Mouse (Mus musculus) neural tube, embryonic 11.5 days (tissue): ENCODE measurements at regions not wholly inside any gene's neighbourhood (a gene's known extent, or its start where the extent isn't known, plus 50 kb on each side); places are given as distances from the start of the nearest gene placed in this dataset.

Source experiments
- ATAC-seq: fragments of 200-750 bp; cut with Nextera tagmentation; 2 replicates; pipeline ENCODE4 v1.8.0; 2017; ENCODE audit warnings: moderate number of reproducible peaks, mild to moderate bottlenecking, moderate TSS enrichment, moderate library complexity; ENCODE audit not compliant: insufficient read depth, low FRiP score, low TSS enrichment
- DNase-seq: peaks from one replicate; pipeline ENCODE4 v3.0.0-alpha.2; 2015; ENCODE audit warnings: low spot score
- H3K27ac ChIP-seq: fragments of 300-500 bp; sonication (generic); 2 replicates; pipeline ENCODE4 v1.5.1; 2014; ENCODE audit warnings: low read depth, mild to moderate bottlenecking, low read length
- H3K27me3 ChIP-seq: fragments of 300-500 bp; sonication (generic); 2 replicates; pipeline ENCODE4 v1.6.1; 2014; ENCODE audit warnings: mild to moderate bottlenecking, low read length, mixed read lengths; ENCODE audit not compliant: control insufficient read depth, insufficient read depth
- H3K36me3 ChIP-seq: fragments of 300-500 bp; sonication (generic); 2 replicates; pipeline ENCODE4 v1.6.1; 2014; ENCODE audit warnings: mild to moderate bottlenecking, low read length, moderate library complexity, mixed read lengths; ENCODE audit not compliant: control insufficient read depth, insufficient read depth
- H3K4me1 ChIP-seq: fragments of 300-500 bp; sonication (generic); 2 replicates; pipeline ENCODE4 v1.6.1; 2014; ENCODE audit warnings: low read length, mixed read lengths; ENCODE audit not compliant: control insufficient read depth, insufficient read depth
- H3K4me2 ChIP-seq: fragments of 300-500 bp; sonication (generic); 2 replicates; pipeline ENCODE4 v1.6.1; 2014; ENCODE audit warnings: low read depth, mild to moderate bottlenecking, moderate library complexity
- H3K4me3 ChIP-seq: fragments of 300-500 bp; sonication (generic); 2 replicates; pipeline ENCODE4 v1.5.1; 2014; ENCODE audit warnings: low read depth, low read length
- H3K9ac ChIP-seq: fragments of 300-500 bp; sonication (generic); 2 replicates; pipeline ENCODE4 v1.6.1; 2014; ENCODE audit warnings: mild to moderate bottlenecking, low read length
- H3K9me3 ChIP-seq: fragments of 300-500 bp; sonication (generic); 2 replicates; pipeline ENCODE4 v1.6.1; 2016; ENCODE audit warnings: low read length; ENCODE audit not compliant: control insufficient read depth
- WGBS: fragments of 180-500 bp; shearing (Covaris S2); extraction: QIAGEN DNeasy Blood & Tissue Kit; methylation state at CpG from one replicate; pipeline ENCODE4 v1.1.7; 2014; 5-methylcytosine and 5-hydroxymethylcytosine counted together

DNA sequence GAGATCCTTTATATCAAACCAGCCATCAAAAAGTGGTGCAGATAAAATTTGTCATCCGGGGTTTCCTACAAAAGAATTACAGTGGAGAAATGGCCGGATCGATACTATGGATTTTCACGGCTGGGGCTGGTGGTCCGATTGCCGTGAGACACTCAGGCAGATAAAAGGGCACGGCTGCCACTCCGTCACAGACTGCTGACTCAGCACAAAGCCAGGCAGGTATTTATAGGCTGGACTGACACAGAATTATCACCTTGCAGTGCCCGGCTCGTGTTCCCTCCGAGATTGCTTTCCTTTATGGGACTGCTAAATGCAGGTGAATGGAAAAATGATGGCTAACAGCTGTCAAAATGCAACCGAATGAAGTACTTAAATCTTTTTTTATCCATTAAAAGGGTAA, 199.5 kb upstream of the Zfp64 start:
- Histone ChIP-seq H3K4me2 (no peak overlapping the region), H3K27ac (no peak overlapping the region), H3K27me3 (no peaks in the 10 kb centered on the region), H3K9me3 (no peaks in the 10 kb centered on the region), H3K4me3 (no peak overlapping the region), H3K36me3 (no peaks in the 10 kb centered on the region), H3K9ac (no peak overlapping the region), H3K4me1 (peaks cover 5% of the 10 kb centered on the region; the same call in 1 of the 2 replicates)
- peak; percentile 32 for DNase-seq
- 72% methylated on average over 12 of the region's 12 CpGs for WGBS
- no peak for ATAC-seq

DNA sequence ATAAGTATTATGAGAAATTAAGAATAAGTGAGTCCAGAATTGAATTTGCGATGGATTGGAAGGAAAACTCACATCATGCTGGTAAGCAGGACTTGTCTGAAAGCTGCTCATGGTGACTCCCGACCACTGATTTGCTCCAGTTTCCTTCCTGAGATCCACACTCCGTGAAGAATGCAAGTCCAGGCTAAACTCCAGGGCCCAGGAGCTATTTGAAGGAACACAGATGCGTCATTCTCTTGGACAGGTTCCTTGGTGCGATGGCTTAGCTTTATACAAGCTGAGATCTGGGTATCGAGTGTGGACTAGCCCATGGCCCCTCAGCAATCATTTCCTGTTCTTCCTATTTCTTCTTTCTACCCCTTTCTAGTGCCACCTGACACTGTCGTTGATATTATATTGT, 192.3 kb upstream of the Zfp64 start:
- ATAC-seq: no peak
- Histone ChIP-seq H3K4me2 (no peak overlapping the region), H3K4me3 (no peak overlapping the region), H3K27ac (no peak overlapping the region), H3K4me1 (no peaks in the 10 kb centered on the region), H3K27me3 (no peaks in the 10 kb centered on the region), H3K9me3 (no peaks in the 10 kb centered on the region), H3K36me3 (no peaks in the 10 kb centered on the region), H3K9ac (no peak overlapping the region)
- DNase-seq: no peak
- 84% methylated on average over 7 of the region's 7 CpGs for whole genome bisulfite sequencing

DNA sequence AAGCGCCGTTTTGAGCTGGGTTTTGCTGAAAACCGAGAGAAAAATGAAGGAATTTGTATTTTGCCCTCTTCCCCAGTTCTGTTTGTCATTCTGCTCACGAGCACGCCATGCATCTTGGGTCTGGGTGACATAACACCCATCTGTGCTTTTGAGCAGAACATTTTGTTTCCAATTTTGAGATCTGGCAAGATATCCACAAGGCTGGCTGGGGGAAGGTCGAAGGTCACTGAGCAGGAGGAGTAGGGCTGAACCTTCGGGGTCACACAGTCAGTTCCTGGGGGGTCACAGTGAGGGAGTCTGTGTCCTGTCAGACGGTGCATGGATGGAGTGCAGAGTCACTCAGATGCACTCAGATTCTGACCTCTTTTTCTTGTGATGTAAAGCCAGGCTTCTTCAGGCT, 186.8 kb upstream of the Zfp64 start:
- no peaks in the 10 kb centered on the region for H3K9me3 ChIP-seq
- WGBS: 83% methylated on average over 8 of the region's 8 CpGs
- no peak overlapping the region for H3K9ac ChIP-seq
- ATAC-seq (no peak), DNase-seq (no peak)
- H3K4me3 ChIP-seq: no peak overlapping the region
- H3K36me3 ChIP-seq: no peaks in the 10 kb centered on the region
- no peaks in the 10 kb centered on the region for H3K4me1 ChIP-seq
- no peaks in the 10 kb centered on the region for H3K27me3 ChIP-seq
- H3K27ac ChIP-seq: no peak overlapping the region
- H3K4me2 ChIP-seq: no peak overlapping the region

DNA sequence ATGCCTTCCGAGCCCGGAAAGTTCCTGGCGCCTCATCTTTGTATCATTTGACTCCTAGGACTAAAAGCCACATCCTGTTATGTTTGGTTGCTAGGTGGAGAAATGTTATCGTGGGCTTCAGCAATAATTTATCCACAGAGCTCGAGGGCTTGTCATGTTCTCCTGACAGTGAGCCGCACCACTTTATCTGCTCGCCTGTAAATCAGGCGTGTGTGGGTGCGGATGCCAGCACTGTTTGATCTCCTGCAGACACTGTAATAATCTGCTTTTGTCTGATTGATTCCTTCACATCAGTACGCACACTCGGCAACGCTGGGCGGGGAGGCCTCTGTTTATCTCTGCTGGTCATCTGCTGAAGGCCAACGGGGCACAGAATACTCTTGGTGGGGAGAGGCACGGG, 178.5 kb upstream of the Zfp64 start:
- no peak overlapping the region for H3K4me2 ChIP-seq
- no peaks in the 10 kb centered on the region for H3K27me3 ChIP-seq
- H3K9me3 ChIP-seq: no peaks in the 10 kb centered on the region; the same call in 1 of the 2 replicates
- peaks cover 5% of the 10 kb centered on the region; the same call in 1 of the 2 replicates for H3K4me1 ChIP-seq
- DNase-seq: no peak
- H3K27ac ChIP-seq: 0 out of 2 replicates have a peak overlapping the region, but pooled peaks have one; percentile 34
- no peak overlapping the region for H3K9ac ChIP-seq
- H3K36me3 ChIP-seq: no peaks in the 10 kb centered on the region
- H3K4me3 ChIP-seq: no peak overlapping the region
- WGBS: 57% methylated on average over 15 of the region's 15 CpGs
- ATAC-seq: no peak

DNA sequence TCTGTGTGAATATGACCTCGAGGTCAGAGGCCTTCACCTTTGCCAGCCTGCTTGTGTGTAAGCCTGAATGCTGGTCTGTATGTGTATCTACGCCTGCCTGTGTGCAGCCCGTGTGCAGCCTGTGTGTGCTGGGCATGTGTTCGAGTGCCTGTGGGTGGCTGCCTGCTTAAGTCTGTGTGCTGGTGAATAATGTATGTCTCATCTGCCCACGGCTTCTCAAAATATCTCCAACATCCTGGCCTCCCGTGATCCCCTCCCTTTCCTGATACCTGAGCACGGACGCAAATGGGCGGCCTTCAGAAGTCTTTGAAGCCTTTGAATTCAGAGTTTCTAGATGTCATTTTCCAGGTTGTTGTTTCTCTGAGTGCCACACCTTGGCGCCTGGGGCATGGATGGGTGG, 170.1 kb upstream of the Zfp64 start:
- no peak for ATAC-seq
- H3K4me2 ChIP-seq: no peak overlapping the region
- H3K9ac ChIP-seq: no peak overlapping the region
- no peaks in the 10 kb centered on the region for H3K36me3 ChIP-seq
- H3K27ac ChIP-seq: no peak overlapping the region
- no peaks in the 10 kb centered on the region for H3K4me1 ChIP-seq
- H3K27me3 ChIP-seq: no peaks in the 10 kb centered on the region
- H3K4me3 ChIP-seq: no peak overlapping the region
- WGBS: 87% methylated on average over 10 of the region's 10 CpGs
- no peaks in the 10 kb centered on the region for H3K9me3 ChIP-seq
- DNase-seq: no peak

DNA sequence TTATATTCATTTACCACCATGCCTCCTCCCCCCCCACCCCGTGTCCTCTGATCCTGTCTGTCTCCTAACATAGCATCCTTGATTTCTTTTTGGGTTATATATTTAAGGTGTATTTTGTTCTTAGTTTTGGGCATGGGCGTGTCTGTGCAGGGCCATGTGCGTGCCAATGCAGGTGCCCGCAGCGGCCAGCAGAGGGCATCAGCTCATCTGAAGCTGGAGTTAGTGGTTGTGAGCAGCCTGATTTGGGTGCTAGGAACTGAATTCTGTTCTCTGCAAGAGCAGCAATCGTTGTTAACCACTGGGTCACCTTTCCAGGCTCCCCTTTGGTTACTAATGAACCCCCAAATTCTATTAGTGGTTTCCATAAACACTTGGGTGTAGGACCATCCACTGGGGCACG, 167.5 kb upstream of the Zfp64 start:
- no peak overlapping the region for H3K4me3 ChIP-seq
- H3K27me3 ChIP-seq: no peaks in the 10 kb centered on the region
- no peaks in the 10 kb centered on the region for H3K4me1 ChIP-seq
- ATAC-seq: no peak
- no peaks in the 10 kb centered on the region for H3K9me3 ChIP-seq
- H3K36me3 ChIP-seq: no peaks in the 10 kb centered on the region
- 89% methylated on average over 7 of the region's 7 CpGs for WGBS
- H3K9ac ChIP-seq: no peak overlapping the region
- no peak for DNase-seq
- no peak overlapping the region for H3K27ac ChIP-seq
- H3K4me2 ChIP-seq: no peak overlapping the region

DNA sequence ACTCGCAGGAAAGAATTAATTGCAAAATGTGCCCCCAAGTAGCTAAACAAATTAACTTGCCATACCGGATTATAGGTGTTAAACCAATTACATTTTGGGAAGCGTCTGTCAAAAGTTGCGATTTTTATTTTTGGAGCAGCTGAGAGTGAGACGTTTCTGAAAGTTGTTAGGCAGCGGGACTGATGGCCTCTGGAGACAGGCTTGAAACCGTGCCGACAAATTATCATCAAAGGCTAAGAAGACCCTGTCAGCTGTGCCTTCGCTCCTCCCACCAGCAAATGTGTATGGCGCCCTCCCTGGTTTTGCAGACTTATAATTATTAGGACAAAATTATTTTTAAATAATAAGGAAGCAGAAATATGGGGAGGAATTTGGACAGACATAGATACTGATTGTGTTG, 161.5 kb upstream of the Zfp64 start:
- Histone ChIP-seq H3K4me3 (no peak overlapping the region), H3K9me3 (no peaks in the 10 kb centered on the region), H3K27ac (no peak overlapping the region), H3K9ac (no peak overlapping the region), H3K4me1 (no peaks in the 10 kb centered on the region), H3K4me2 (no peak overlapping the region), H3K36me3 (no peaks in the 10 kb centered on the region), H3K27me3 (no peaks in the 10 kb centered on the region)
- no peak for ATAC-seq
- no peak for DNase-seq
- 69% methylated on average over 10 of the region's 10 CpGs for WGBS

DNA sequence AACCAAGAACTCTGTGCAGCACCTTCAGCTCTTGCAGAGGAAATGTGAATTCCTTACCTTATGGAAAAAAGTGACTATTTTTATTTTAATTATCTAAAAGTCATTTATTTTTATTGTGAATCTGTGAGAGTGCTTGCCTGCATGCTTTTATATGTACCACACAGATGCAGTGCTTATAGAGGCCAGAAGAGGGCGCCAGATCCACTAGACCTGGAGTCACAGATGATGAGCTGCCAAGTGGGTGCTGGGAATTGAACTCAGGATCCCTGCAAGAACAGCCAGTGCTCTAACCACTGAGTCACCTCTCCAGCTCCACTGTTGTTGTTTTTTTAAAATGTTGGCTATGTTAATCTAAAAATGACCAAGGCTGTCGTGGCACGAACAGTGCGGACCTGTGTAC, 153.7 kb upstream of the Zfp64 start:
- WGBS: 85% methylated on average over 4 of the region's 4 CpGs

DNA sequence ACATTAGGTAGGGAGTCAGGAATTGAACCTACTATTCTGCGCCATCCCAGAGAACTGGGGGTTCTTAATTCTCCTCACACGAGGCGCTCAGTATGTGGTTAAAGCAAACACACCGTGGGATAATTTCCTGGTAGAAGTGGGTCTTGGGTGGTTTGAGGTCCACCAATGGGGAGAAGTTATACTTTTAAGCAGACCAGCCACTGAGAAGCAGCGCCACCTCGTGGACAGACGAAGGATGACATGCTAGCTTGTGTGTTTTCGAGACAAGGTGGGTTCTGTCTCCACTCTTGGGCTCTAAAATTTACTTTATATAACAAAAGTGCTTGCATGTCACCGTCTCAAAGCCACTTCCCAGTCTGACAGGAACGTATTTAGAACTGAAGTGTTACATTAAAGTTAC, 152.7 kb upstream of the Zfp64 start:
- H3K36me3 ChIP-seq: no peaks in the 10 kb centered on the region
- no peaks in the 10 kb centered on the region for H3K4me1 ChIP-seq
- no peak overlapping the region for H3K4me2 ChIP-seq
- WGBS: 40% methylated on average over 10 of the region's 10 CpGs
- no peaks in the 10 kb centered on the region for H3K27me3 ChIP-seq
- H3K9ac ChIP-seq: no peak overlapping the region
- ATAC-seq (no peak), DNase-seq (peak; percentile 63)
- H3K4me3 ChIP-seq: no peak overlapping the region
- no peaks in the 10 kb centered on the region for H3K9me3 ChIP-seq
- no peak overlapping the region for H3K27ac ChIP-seq

More for the DNA sequence above, 153.7 kb upstream of the Zfp64 start:
- Histone ChIP-seq H3K4me2 (no peak overlapping the region), H3K4me1 (no peaks in the 10 kb centered on the region), H3K4me3 (no peak overlapping the region), H3K27ac (no peak overlapping the region), H3K9ac (no peak overlapping the region), H3K27me3 (no peaks in the 10 kb centered on the region), H3K9me3 (no peaks in the 10 kb centered on the region), H3K36me3 (no peaks in the 10 kb centered on the region)
- ATAC-seq (no peak), DNase-seq (peak; percentile 30)
